Mouse (Mus musculus): Measurements from ENCODE around the gene Gpcpd1.

Gpcpd1 gene

GRCm38 (mm10) chr2:132586006-132586405 lies 1.5 kb downstream of the Gpcpd1 start:
- DNase-seq (ENCODE audit: low spot score), result no peak

GRCm38 (mm10) chr2:132584191-132584590 lies 3.3 kb downstream of the Gpcpd1 start:
- no peak for DNase-seq (ENCODE audit: low spot score)

GRCm38 (mm10) chr2:132583126-132583525 lies 4.4 kb downstream of the Gpcpd1 start:
- DNase-seq (ENCODE audit: low spot score), result no peak

GRCm38 (mm10) chr2:132582227-132582626 lies 5.3 kb downstream of the Gpcpd1 start:
- no peak for DNase-seq (ENCODE audit: low spot score)

GRCm38 (mm10) chr2:132579689-132580088 lies 7.8 kb downstream of the Gpcpd1 start:
- DNase-seq (ENCODE audit: low spot score), result no peak

GRCm38 (mm10) chr2:132578711-132579110 lies 8.8 kb downstream of the Gpcpd1 start:
- DNase-seq (ENCODE audit: low spot score), result no peak

GRCm38 (mm10) chr2:132578059-132578458 lies 9.5 kb downstream of the Gpcpd1 start:
- DNase-seq (ENCODE audit: low spot score), result peak; percentile 93

GRCm38 (mm10) chr2:132577431-132577981 lies 10.0 kb downstream of the Gpcpd1 start:
- peak; percentile 69 for DNase-seq (ENCODE audit: low spot score)

GRCm38 (mm10) chr2:132576522-132577135 lies 10.9 kb downstream of the Gpcpd1 start:
- no peak for DNase-seq (ENCODE audit: low spot score)

- no peak for DNase-seq (ENCODE audit: low spot score)
Observed at GRCm38 (mm10) chr2:132575759-132576439, 11.6 kb downstream of the Gpcpd1 start.

- DNase-seq (ENCODE audit: low spot score), result no peak
Observed at GRCm38 (mm10) chr2:132575256-132575655, 12.3 kb downstream of the Gpcpd1 start.

GRCm38 (mm10) chr2:132573280-132573679 lies 14.2 kb downstream of the Gpcpd1 start:
- DNase-seq (ENCODE audit: low spot score), result no peak

- no peak for DNase-seq (ENCODE audit: low spot score)
Observed at GRCm38 (mm10) chr2:132572651-132573050, 14.9 kb downstream of the Gpcpd1 start.

GRCm38 (mm10) chr2:132571301-132571700 lies 16.2 kb downstream of the Gpcpd1 start:
- DNase-seq (ENCODE audit: low spot score), result no peak

- DNase-seq (ENCODE audit: low spot score), result no peak
Observed at GRCm38 (mm10) chr2:132570869-132571268, 16.7 kb downstream of the Gpcpd1 start.

- no peak for DNase-seq (ENCODE audit: low spot score)
Observed at GRCm38 (mm10) chr2:132569686-132570085, 17.8 kb downstream of the Gpcpd1 start.

- no peak for DNase-seq (ENCODE audit: low spot score)
Observed at GRCm38 (mm10) chr2:132567414-132567813, 20.1 kb downstream of the Gpcpd1 start.

GRCm38 (mm10) chr2:132561860-132562259 lies 25.7 kb downstream of the Gpcpd1 start:
- no peak for DNase-seq (ENCODE audit: low spot score)

- no peak for DNase-seq (ENCODE audit: low spot score)
Observed at GRCm38 (mm10) chr2:132527864-132528263, 59.7 kb downstream of the Gpcpd1 start.

GRCm38 (mm10) chr2:132526894-132527532 lies 60.5 kb downstream of the Gpcpd1 start:
- no peak for DNase-seq (ENCODE audit: low spot score)

GRCm38 (mm10) chr2:132526110-132526509 lies 61.4 kb downstream of the Gpcpd1 start:
- peak; percentile 19 for DNase-seq (ENCODE audit: low spot score)

GRCm38 (mm10) chr2:132518021-132518901 lies 69.3 kb downstream of the Gpcpd1 start:
- DNase-seq (ENCODE audit: low spot score), result no peak
